Mouse (Mus musculus): ENCODE data around the gene Ric8a. TPM values are rescaled to one million over a fixed set of nuclear protein-coding genes. Genes with fewer than 3 reads are reported as not detected.

Gene Ric8a
- total RNA-seq (2023) = 100 to 1,000 TPM in 1 of 2 experiments, 10 to 100 TPM in 1; 99.0 to 111 TPM

DNA sequence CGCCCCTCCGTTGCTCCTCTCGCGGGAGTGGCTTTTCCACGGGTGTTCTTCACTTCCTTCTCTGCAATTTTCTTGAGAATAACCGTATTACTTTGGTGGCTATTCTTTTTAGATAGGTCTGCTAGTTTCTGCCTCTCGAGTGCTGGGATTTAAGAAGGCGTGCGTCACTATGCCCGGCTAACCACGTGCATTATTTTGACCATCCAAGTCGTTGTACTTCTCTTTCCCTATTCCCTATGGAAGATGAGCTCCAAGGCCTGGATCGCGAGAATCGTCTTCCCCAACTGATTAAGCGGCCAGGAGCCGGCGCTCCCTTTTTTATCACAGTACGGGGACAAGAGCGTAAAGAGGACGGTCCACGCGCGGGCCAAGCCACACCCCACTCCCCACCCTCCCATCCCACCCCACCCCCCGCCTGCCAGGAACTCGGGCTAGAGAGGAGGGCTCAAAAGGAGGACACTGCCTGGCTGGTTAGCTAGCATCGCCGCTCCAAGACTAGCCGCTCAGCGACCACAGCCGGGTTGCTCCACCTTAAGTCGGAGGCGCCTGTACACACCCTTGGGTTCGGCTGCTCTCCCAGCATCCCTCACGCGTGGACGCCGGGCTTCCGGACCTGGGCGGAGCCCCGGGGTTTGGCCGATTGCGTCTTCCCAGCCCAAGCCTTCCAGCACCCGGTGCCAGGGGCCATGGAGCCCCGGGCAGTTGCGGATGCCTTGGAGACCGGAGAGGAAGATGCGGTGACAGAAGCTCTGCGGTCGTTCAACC lies at the start of gene Ric8a:
Gene Ric8a (plus strand): TSS at position 173 of the 765 bp plus-strand sequence.

GRCm38 (mm10) chr7:140821653-140822329 lies 35.0 kb upstream of the Ric8a start, which contains the start of gene Zfp941:
Zfp941 (minus strand) TSS chr7:140822178.

DNA sequence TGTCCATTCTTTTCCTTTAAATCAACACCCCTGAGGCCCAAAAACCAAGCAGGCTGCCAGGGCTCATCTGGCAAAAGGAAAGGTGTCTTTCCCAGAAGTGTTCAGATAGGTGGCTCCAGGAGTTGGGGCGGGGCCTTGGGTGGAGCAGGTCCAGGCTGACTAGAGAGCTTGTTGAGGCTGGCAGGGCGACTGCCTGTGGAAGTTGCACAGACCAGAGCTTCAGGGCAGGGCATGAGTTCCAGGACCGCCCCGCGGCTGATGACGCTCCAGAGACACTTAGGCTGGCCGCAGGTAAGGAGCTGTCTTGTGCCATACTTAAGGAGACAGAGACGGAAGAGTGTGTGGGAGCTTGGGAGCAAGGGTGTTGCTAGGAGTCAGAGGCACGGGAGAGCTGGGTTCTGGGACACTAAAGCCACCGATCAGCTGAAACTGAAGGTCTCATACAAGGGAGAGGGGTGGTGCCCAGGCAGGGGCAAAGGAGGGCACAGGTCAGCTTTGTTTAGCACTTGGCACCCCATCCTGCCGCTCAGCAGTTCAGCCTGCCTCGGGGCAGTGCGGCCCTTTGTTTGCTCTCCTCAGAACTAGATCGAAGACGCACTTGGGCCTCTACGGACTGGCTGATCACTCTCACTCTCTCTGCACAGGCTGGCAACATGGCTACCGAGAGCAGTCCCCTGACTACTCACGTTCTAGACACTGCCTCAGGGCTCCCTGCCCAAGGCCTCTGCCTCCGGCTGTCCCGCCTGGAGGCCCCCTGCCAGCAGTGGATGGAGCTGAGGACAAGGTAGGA lies 21.6 kb upstream of the Ric8a start, which contains the start of gene Urah:
Gene Urah (plus strand): TSS at position 51 of the 790 bp plus-strand sequence.

DNA sequence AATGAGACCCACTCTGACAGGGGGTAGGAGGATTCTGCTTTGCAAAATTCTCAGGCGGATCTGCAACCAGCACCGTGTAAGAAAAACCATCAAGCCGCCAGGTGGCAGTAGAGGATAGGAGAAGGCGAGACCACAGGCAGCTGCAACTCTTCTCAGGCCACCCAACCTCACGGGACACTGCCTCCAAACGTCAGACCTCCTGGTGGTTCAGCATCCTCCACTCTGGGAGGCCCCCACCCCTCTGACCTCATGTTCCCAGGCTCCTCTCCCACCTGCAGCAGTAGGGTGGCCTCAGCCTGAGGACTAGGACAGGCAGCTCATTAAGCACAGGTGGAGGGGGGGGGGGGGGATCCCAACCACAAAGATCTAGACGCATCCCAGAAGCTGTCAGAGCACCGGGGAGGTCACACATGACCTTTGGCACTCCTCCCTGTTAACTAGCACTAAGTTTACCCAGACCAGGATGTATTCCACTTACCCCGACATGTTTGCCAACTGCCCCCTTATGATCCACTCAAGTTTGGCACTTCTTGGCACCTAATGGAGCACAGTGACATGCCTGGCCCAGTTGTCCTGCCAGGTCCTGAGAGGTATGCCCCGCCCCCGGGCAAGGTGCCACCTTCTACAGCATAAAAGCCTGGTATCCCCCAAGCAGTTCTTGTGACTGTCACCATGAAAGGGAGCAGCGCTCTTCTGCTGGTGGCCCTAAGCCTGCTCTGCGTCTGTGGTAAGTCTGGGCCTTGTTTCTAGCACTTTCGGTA lies 11.7 kb upstream of the Ric8a start, which contains the start of gene Scgb1c1:
Gene Scgb1c1 (plus strand): TSS at position 643 of the 761 bp plus-strand sequence.

DNA sequence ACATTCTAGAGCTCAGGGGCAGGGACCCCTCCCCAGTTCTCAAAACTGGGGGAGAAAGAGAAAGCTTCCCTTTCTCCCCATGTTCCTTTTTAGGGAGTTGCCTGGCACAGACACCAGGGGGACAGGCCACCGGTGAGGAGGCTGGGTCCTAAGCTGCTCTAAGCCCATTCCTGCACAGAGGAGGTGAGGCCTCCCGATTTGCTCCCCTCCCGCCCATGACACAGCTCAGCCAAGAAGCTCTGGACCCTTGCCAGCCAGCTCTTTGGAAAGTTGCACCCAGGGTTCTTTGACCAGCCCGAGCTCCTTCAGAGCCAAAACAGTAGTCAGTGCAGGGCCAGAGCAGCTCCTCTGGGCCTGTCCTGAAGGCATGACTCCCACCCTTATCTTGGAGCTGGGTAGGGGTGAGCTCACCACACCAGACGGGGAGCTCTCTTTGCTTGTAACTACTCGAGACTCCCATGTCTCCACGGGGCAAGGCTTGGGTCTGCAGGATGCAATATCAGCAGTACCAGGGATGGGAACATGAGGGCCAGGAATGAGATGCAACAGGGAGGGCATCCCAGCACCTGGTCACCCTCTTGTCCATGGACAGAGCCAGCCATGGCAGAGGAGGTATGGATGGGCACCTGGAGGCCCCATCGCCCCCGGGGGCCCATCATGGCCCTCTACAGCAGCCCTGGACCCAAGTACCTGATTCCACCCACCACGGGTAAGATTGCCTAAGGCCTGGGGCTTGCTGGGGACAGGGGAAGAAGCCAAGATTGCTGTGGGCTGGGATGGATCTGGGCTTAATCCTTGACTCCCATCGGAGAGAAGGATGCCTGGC lies 8.8 kb upstream of the Ric8a start, which contains the start of gene Odf3:
Gene Odf3 (plus strand): TSS at position 51 of the 826 bp plus-strand sequence.

DNA sequence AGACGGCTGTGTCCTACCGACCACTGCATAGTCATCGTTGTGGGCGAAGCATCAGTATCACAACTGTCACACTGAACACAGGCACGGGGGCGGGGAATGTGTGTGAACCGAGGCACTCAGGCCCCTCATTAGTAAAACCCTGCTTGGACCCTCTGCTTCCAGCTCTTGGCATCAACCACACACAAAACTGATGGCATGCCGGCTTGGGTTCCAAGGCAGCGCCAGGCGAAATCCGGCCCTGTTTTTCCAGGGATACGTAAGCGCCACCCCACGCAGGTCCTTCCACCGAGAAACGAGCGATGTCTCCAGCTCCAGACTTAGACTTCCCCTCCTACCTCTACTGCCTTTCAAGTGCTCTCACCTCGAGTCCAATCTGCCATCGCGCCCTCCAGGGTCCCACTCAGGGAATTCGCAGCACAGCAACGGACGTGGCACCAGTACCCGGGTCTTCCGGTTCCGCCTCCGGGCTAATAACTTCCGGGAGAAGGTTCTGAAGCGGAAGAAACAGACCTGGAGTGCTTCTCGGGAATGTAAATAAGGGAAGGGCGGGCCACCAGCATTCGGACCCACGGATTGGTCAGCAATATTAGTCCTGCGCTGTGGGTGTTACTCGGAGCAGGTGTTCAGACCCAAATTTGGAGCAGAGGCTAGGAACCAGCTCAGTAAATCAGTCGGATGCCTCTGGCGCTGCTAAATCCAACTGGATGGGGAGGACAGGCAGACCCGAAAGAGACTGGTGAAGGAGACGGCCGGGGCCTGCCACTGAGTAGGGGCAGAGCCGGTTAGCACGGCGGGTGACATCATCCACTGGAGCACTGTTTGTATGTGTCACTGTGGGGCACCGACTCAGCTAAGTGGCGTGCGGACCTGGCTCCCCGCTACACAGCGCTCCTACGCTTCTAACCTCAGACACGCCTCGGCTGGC lies 635 bp upstream of the Ric8a start, which contains the start of gene Gm45785:
Gene Gm45785 (minus strand): TSS at position 472 of the 925 bp plus-strand sequence.

DNA sequence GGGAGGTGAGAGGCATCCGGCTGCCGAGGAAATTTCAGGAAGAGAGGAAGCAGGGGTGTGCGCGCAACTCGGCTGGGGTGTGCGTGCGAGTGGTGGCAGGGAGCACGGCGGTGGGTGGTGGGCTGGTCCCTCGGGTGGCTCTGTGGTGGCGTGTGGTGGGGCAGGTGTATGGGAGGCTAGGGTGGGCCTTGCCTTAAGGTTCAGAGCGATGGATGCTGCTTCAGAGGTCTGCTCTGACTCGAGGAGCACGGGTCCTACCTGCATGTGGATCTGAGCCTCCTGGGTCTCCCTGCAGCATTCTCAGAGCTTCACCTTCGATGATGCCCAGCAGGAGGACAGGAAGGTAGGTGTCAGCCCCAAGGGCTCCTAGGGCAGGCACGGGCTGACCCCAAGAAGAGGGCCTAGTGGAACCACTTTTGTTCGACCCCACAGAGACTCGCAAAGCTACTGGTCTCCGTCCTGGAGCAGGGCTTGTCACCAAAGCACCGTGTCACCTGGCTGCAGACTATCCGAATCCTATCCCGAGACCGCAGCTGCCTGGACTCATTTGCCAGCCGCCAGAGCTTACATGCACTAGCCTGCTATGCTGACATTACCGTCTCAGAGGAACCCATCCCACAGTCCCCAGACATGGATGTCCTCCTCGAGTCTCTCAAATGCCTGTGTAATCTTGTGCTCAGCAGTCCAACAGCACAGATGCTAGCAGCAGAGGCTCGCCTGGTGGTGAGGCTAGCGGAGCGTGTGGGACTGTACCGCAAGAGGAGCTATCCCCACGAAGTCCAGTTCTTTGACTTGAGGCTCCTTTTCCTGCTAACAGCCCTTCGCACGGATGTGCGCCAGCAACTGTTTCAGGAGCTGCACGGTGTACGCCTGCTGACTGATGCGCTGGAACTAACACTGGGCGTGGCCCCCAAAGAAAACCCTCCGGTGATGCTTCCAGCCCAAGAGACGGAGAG lies 1.1 kb downstream of the Ric8a start, which contains the start of gene Bet1l:
Gene Bet1l (minus strand): TSS at position 28 of the 956 bp plus-strand sequence.

DNA sequence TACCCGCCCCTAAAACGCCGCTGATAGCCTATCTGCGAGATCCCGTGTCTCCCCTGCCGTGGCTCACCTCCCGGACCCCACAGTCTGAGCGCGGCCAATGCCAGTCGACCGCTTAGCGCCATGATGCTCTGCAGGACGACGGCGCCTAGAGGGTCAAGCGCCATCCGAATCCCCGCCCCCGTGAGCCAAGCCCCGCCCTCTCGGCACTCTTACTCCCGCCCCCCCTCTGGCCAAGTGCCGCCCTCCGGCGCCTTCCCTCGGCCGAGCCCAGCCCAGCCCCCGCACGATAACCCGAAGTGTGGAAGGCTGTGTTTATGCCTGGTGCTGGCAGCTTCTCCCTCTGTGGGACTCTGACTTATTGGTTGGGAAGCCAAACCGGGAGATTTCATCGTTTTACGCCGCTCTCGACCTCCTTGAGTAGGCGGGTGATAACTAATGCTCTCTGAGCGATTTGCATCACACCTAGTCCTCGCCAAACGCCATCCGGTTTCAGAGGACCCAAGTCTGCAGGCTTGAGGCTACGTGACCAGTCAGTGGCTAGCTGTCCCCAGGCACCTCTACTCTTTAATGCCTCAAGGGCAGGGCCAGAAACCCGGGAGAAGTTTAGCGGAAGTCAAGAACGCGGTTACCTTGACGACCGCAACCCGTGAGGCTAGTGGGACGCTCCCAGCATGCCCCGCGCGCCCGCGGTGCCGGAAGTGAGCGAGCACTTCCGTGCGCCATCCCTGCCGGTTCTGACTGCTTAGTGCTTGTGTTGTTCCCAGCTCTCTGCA lies 25.1 kb downstream of the Ric8a start, which contains the start of the genes Psmd13 and Sirt3:
Gene Psmd13 (plus strand): TSS at position 273 of the 773 bp plus-strand sequence.
Gene Sirt3 (minus strand): TSS at position 614 of the 773 bp plus-strand sequence.

GRCm38 (mm10) chr7:140900220-140900619 lies 43.5 kb downstream of the Ric8a start, which contains the start of gene Cox8b:
Cox8b (minus strand) TSS chr7:140900446.

Other genes with a start within 250 kb of the Ric8a start
- not detected for gene Olfr61, start 228.0 kb upstream of the Ric8a start, total RNA-seq (2023)
- not detected for gene Olfr53, start 210.5 kb upstream of the Ric8a start, total RNA-seq (2023)
- gene Olfr539, start 197.0 kb upstream of the Ric8a start, total RNA-seq (2023) = not detected
- not detected for gene Olfr45, start 175.0 kb upstream of the Ric8a start, total RNA-seq (2023)
- gene Olfr541, start 159.7 kb upstream of the Ric8a start, total RNA-seq (2023) = not detected
- not detected for gene Cyp2e1, start 93.2 kb upstream of the Ric8a start, total RNA-seq (2023)
- not detected for gene Syce1, start 69.1 kb upstream of the Ric8a start, total RNA-seq (2023)
- gene Zfp941, start 34.8 kb upstream of the Ric8a start, total RNA-seq (2023) = under 1 TPM in 1 of 2 experiments, not detected in 1; 0.16 TPM
- gene Urah, start 21.9 kb upstream of the Ric8a start, total RNA-seq (2023) = not detected
- not detected for gene Scgb1c1, start 11.4 kb upstream of the Ric8a start, total RNA-seq (2023)
- gene Odf3, start 9.2 kb upstream of the Ric8a start, total RNA-seq (2023) = not detected
- gene Gm45785, start 626 bp upstream of the Ric8a start, total RNA-seq (2023) = not detected
- gene Bet1l, start 620 bp downstream of the Ric8a start, total RNA-seq (2023) = 10 to 100 TPM; 20.9 to 27.1 TPM
- 10 to 100 TPM; 75.0 to 81.5 TPM for gene Psmd13, start 25.0 kb downstream of the Ric8a start, total RNA-seq (2023)
- 10 to 100 TPM; 11.4 to 16.2 TPM for gene Sirt3, start 25.4 kb downstream of the Ric8a start, total RNA-seq (2023)
- not detected for gene Cox8b, start 43.5 kb downstream of the Ric8a start, total RNA-seq (2023)
- not detected for gene Nlrp6, start 63.9 kb downstream of the Ric8a start, total RNA-seq (2023)
- 10 to 100 TPM; 21.1 to 25.3 TPM for gene Pgghg, start 84.4 kb downstream of the Ric8a start, total RNA-seq (2023)
- gene Ifitm5, start 93.3 kb downstream of the Ric8a start, total RNA-seq (2023) = 1 to 10 TPM; 3.9 to 6.1 TPM
- gene Gm45717, start 99.0 kb downstream of the Ric8a start, total RNA-seq (2023) = not detected
- 1,000 to 10,000 TPM; 1,104 to 1,118 TPM for gene Ifitm2, start 99.0 kb downstream of the Ric8a start, total RNA-seq (2023)
- gene Ifitm1, start 110.3 kb downstream of the Ric8a start, total RNA-seq (2023) = 10 to 100 TPM; 85.9 to 92.5 TPM
- gene Ifitm3, start 153.8 kb downstream of the Ric8a start, total RNA-seq (2023) = 1,000 to 10,000 TPM; 1,975 to 2,125 TPM
- gene Ifitm6, start 161.0 kb downstream of the Ric8a start, total RNA-seq (2023) = 100 to 1,000 TPM; 424 to 464 TPM
- gene Gm17387, start 172.2 kb downstream of the Ric8a start, total RNA-seq (2023) = not detected
- gene B4galnt4, start 204.1 kb downstream of the Ric8a start, total RNA-seq (2023) = under 1 TPM in 1 of 2 experiments, not detected in 1; 0.27 TPM
- gene Pkp3, start 221.3 kb downstream of the Ric8a start, total RNA-seq (2023) = 1 to 10 TPM; 5.5 to 7.9 TPM
- 1 to 10 TPM; 3.8 to 9.0 TPM for gene Sigirr, start 243.6 kb downstream of the Ric8a start, total RNA-seq (2023)

All from monocyte, adult 59 days (primary cell).